Mouse (Mus musculus): ENCODE data around the gene Epb41l4b. TPM values are rescaled to one million over a fixed set of nuclear protein-coding genes. Genes with fewer than 3 reads are reported as not detected.

Gene Epb41l4b
- total and polyA plus RNA-seq, 3 experiments: 0.93 to 4.9 (median 2.0) TPM

GRCm38 (mm10) chr4:56989431-56990214 is 153.6 kb downstream of the Epb41l4b start:
- H3K4me1 ChIP-seq (ENCODE audit: control insufficient read depth in 1 of 2, insufficient read depth in 2 of 2): no peaks in the 10 kb centered on the region
- no peak overlapping the region for H3K4me2 ChIP-seq (ENCODE audit: insufficient read depth, low read depth, poor library complexity, severe bottlenecking)
- no peak overlapping the region for H3K9ac ChIP-seq (ENCODE audit: insufficient read depth, low read depth)
- dilution Hi-C loops (cut with MboI; ENCODE audit: extremely low pct_ligation_motif_present, extremely low pct_unique_long_range_greater_than_20kb, low sequenced_read_pairs): no loop called here
- no peaks in the 10 kb centered on the region for H3K79me2 ChIP-seq (replicated peaks; ENCODE audit: control insufficient read depth, extremely low read depth, insufficient read depth, poor library complexity, severe bottlenecking)
- H3K27ac ChIP-seq (ENCODE audit: insufficient read depth, low read depth): no peak overlapping the region
- no peak for TF ChIP-seq SMC3 (IDR thresholded peaks at IDR 0.05; ENCODE audit: low read depth, low read length)
- TF ChIP-seq JUN (IDR thresholded peaks at IDR 0.05; ENCODE audit: insufficient read depth, low read depth, low read length): no peak
- no peak for TF ChIP-seq ELF1 (IDR thresholded peaks at IDR 0.05; ENCODE audit: low read depth, low read length)
- no peak for TF ChIP-seq HCFC1 (IDR thresholded peaks at IDR 0.05; ENCODE audit: low read depth, low read length)
- no peak for TF ChIP-seq CHD2 (IDR thresholded peaks at IDR 0.05; ENCODE audit: low read length)
- no peak for TF ChIP-seq GABPA (IDR thresholded peaks at IDR 0.05; ENCODE audit: insufficient replicate concordance, low read depth, low read length)
- no peak for TF ChIP-seq TCF12 (IDR thresholded peaks at IDR 0.05; ENCODE audit: low read depth, low read length)
- no peak for TF ChIP-seq ZNF384 (IDR thresholded peaks at IDR 0.05; ENCODE audit: low read depth, low read length)
- no peak for TF ChIP-seq EP300 (IDR thresholded peaks at IDR 0.05; ENCODE audit: low read length)
- TF ChIP-seq USF2 (conservative IDR thresholded peaks at IDR 0.05; ENCODE audit: low read depth, low read length): no peak
- TF ChIP-seq NELFE (IDR thresholded peaks at IDR 0.05; ENCODE audit: low read depth, low read length): no peak
- TF ChIP-seq ZKSCAN1 (IDR thresholded peaks at IDR 0.05; ENCODE audit: borderline replicate concordance, low read depth, low read length): no peak
- no peak for TF ChIP-seq MEF2A (IDR thresholded peaks at IDR 0.05; ENCODE audit: borderline replicate concordance, low read depth, low read length)
- no peak for TF ChIP-seq CHD1 (IDR thresholded peaks at IDR 0.05; ENCODE audit: low read depth, low read length)
- TF ChIP-seq SIN3A (IDR thresholded peaks at IDR 0.05; ENCODE audit: low read length): no peak
- no peaks in the 10 kb centered on the region for H3K27me3 ChIP-seq (replicated peaks)
- no peak for DNase-seq (ENCODE audit: extremely low read depth)
- no peaks in the 10 kb centered on the region for H3K9me3 ChIP-seq (replicated peaks; ENCODE audit: low read length)
- H3K4me3 ChIP-seq (replicated peaks in 1 of 3; ENCODE audit: low read depth in 2 of 3, low read length in 2 of 3, poor library complexity in 1 of 3): no peak overlapping the region
- no peaks in the 10 kb centered on the region for H3K36me3 ChIP-seq (replicated peaks in 1 of 2; ENCODE audit: control insufficient read depth in 1 of 2, insufficient read depth in 1 of 2, low read length in 1 of 2)
- in situ Hi-C loops (cut with MboI; ENCODE audit: low pct_ligation_motif_present, low pct_unique_long_range_greater_than_20kb, low sequenced_read_pairs): no loop called here

GRCm38 (mm10) chr4:56965586-56966179 is 177.6 kb downstream of the Epb41l4b start:
- Histone ChIP-seq H3K9me3 (replicated peaks; ENCODE audit: low read length) (no peaks in the 10 kb centered on the region), H3K4me3 (replicated peaks in 1 of 3; ENCODE audit: low read depth in 2 of 3, low read length in 2 of 3, poor library complexity in 1 of 3) (no peak overlapping the region), H3K27me3 (replicated peaks) (no peaks in the 10 kb centered on the region), H3K36me3 (replicated peaks in 1 of 2; ENCODE audit: control insufficient read depth in 1 of 2, insufficient read depth in 1 of 2, low read length in 1 of 2) (no peaks in the 10 kb centered on the region), H3K27ac (ENCODE audit: insufficient read depth, low read depth) (no peak overlapping the region), H3K4me1 (ENCODE audit: control insufficient read depth in 1 of 2, insufficient read depth in 2 of 2) (no peaks in the 10 kb centered on the region), H3K79me2 (replicated peaks; ENCODE audit: control insufficient read depth, extremely low read depth, insufficient read depth, poor library complexity, severe bottlenecking) (no peaks in the 10 kb centered on the region), H3K9ac (ENCODE audit: insufficient read depth, low read depth) (no peak overlapping the region), H3K4me2 (ENCODE audit: insufficient read depth, low read depth, poor library complexity, severe bottlenecking) (no peak overlapping the region)
- no peak for TF ChIP-seq SIN3A (IDR thresholded peaks at IDR 0.05; ENCODE audit: low read length)
- TF ChIP-seq PAX5 (IDR thresholded peaks at IDR 0.05; ENCODE audit: low read length): no peak
- no peak for TF ChIP-seq USF1 (IDR thresholded peaks at IDR 0.05; ENCODE audit: low read depth, low read length)
- no peak for TF ChIP-seq JUN (IDR thresholded peaks at IDR 0.05; ENCODE audit: insufficient read depth, low read depth, low read length)
- TF ChIP-seq IRF4 (IDR thresholded peaks at IDR 0.05; ENCODE audit: low read depth, low read length): no peak
- no peak for TF ChIP-seq MXI1 (IDR thresholded peaks at IDR 0.05; ENCODE audit: low read depth, low read length)
- no peak for TF ChIP-seq RAD21 (IDR thresholded peaks at IDR 0.05; ENCODE audit: low read depth, low read length)
- TF ChIP-seq POLR2AphosphoS2 (IDR thresholded peaks at IDR 0.05; ENCODE audit: low read depth, low read length): no peak
- TF ChIP-seq MAZ (IDR thresholded peaks at IDR 0.05; ENCODE audit: low read depth, low read length): no peak
- TF ChIP-seq BHLHE40 (IDR thresholded peaks at IDR 0.05; ENCODE audit: low read depth, low read length): no peak
- no peak for TF ChIP-seq ETS1 (conservative IDR thresholded peaks at IDR 0.05; ENCODE audit: low read depth, low read length)
- no peak for TF ChIP-seq MEF2A (IDR thresholded peaks at IDR 0.05; ENCODE audit: borderline replicate concordance, low read depth, low read length)
- no peak for TF ChIP-seq GABPA (IDR thresholded peaks at IDR 0.05; ENCODE audit: insufficient replicate concordance, low read depth, low read length)
- TF ChIP-seq TCF12 (IDR thresholded peaks at IDR 0.05; ENCODE audit: low read depth, low read length): no peak
- no peak for TF ChIP-seq MYC (IDR thresholded peaks at IDR 0.05; ENCODE audit: low read depth, low read length)
- no peak for TF ChIP-seq EP300 (IDR thresholded peaks at IDR 0.05; ENCODE audit: low read length)
- no peak for TF ChIP-seq ZKSCAN1 (IDR thresholded peaks at IDR 0.05; ENCODE audit: borderline replicate concordance, low read depth, low read length)
- no peak for TF ChIP-seq E2F4 (IDR thresholded peaks at IDR 0.05; ENCODE audit: insufficient replicate concordance, low read depth, low read length)
- no peak for TF ChIP-seq KAT2A (IDR thresholded peaks at IDR 0.05; ENCODE audit: insufficient replicate concordance, low read length)
- dilution Hi-C loops (cut with MboI; ENCODE audit: extremely low pct_ligation_motif_present, extremely low pct_unique_long_range_greater_than_20kb, low sequenced_read_pairs): no loop called here
- in situ Hi-C loops (cut with MboI; ENCODE audit: low pct_ligation_motif_present, low pct_unique_long_range_greater_than_20kb, low sequenced_read_pairs): no loop called here
- no peak for DNase-seq (ENCODE audit: extremely low read depth)

Measured in CH12.LX (cell line).